Mouse (Mus musculus) cortical plate, adult 2 months (tissue): ENCODE measurements around the gene Fam69a. TPM values are rescaled to one million over a fixed set of nuclear protein-coding genes. Genes with fewer than 3 reads are reported as not detected.

ENCODE experiments used
- H3K27ac ChIP-seq: fragments of 200-500 bp; 2 replicates; pipeline ENCODE4 v1.5.1; 2012; ENCODE audit warnings: low read length, control low read depth, inconsistent platforms; ENCODE audit not compliant: insufficient read depth
- H3K4me1 ChIP-seq: fragments of 200-500 bp; 2 replicates; pipeline ENCODE4 v1.6.1; 2011; ENCODE audit warnings: low read length; ENCODE audit not compliant: control insufficient read depth, insufficient read depth
- H3K4me3 ChIP-seq: fragments of 200-500 bp; 2 replicates; pipeline ENCODE4 v1.5.1; 2011; ENCODE audit warnings: mild to moderate bottlenecking, low read length, control low read depth; ENCODE audit not compliant: insufficient read depth
- CTCF ChIP-seq: fragments of 200-500 bp; IDR thresholded peaks from 2 replicates; pipeline ENCODE4 v1.5.1; 2011; ENCODE audit warnings: mild to moderate bottlenecking, control low read depth, low read length; ENCODE audit not compliant: insufficient read depth; ENCODE audit errors: extremely low read depth
- POLR2A ChIP-seq: fragments of 200-500 bp; IDR thresholded peaks from 2 replicates; pipeline ENCODE4 v1.6.1; 2011; ENCODE audit warnings: mild to moderate bottlenecking, low read length, control low read depth; ENCODE audit not compliant: insufficient read depth; ENCODE audit errors: extremely low read depth
- polyA plus RNA-seq: library from polyadenylated mRNA; depleted of rRNA; stranded (reverse); fragments of >200 nt; gene quantifications from 2 replicates; pipeline ENCODE4 v1.2.3, GENCODE M21; 2012

Fam69a gene
- polyA plus RNA-seq, 1 experiment: 17.3 TPM

GRCm38 (mm10) chr5:108017232-108017631 is 30.3 kb upstream of the Fam69a start:
- TF ChIP-seq POLR2A (no peak), CTCF (no peak)
- H3K4me3 ChIP-seq: no peak overlapping the region
- H3K4me1 ChIP-seq: no peaks in the 10 kb centered on the region
- H3K27ac ChIP-seq: no peak overlapping the region

DNA sequence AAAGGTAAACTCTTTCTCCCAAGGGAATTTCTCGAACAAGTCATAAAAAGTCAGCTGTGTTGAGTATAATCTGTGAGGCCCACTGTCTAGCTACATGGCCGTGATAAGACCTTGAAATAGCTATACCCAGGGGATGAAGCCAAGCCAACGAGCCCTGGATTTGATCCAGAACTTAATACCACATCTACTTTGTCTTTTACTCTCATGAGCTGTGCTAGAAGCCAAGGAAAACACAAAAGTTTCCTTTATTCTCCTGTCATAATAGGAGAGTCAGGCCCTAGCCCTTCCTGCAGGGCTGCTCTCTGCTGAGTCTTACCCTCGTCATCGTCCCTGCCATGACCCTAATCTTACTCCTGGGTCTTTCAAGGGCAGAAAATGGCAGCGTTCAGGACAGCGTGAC is 28.5 kb upstream of the Fam69a start:
- Histone ChIP-seq H3K4me3 (no peak overlapping the region), H3K27ac (no peak overlapping the region), H3K4me1 (no peaks in the 10 kb centered on the region)
- TF ChIP-seq POLR2A (no peak), CTCF (no peak)

GRCm38 (mm10) chr5:108014173-108014572 is 27.3 kb upstream of the Fam69a start:
- TF ChIP-seq CTCF: no peak
- TF ChIP-seq POLR2A: no peak
- no peaks in the 10 kb centered on the region for H3K4me1 ChIP-seq
- no peak overlapping the region for H3K27ac ChIP-seq
- no peak overlapping the region for H3K4me3 ChIP-seq

GRCm38 (mm10) chr5:108009721-108010120 is 22.8 kb upstream of the Fam69a start:
- Histone ChIP-seq H3K27ac (no peak overlapping the region), H3K4me1 (no peaks in the 10 kb centered on the region), H3K4me3 (no peak overlapping the region)
- TF ChIP-seq POLR2A: no peak
- TF ChIP-seq CTCF: no peak

DNA sequence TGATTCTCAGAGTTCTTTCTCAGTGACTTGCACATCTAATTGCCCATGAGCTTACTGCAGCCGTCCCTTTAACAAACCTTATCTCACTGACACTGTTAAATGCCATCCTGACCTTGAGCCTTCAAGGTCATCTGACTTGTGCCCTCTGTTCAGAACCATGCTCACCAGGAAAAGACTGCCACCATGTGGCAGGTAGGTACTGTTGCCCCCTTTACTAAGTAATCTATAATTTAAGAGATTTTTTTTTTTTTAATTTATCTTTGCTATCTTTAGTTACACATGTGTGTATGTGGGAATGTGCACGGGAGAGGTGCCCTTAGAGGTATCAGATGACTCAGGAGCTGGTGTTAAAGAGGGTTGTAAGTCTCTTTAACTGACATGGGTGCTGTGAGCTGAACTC is 18.2 kb upstream of the Fam69a start:
- Histone ChIP-seq H3K27ac (no peak overlapping the region), H3K4me1 (no peaks in the 10 kb centered on the region), H3K4me3 (no peak overlapping the region)
- TF ChIP-seq POLR2A (no peak), CTCF (peak; percentile 49; the same call in 1 of the 2 replicates)

DNA sequence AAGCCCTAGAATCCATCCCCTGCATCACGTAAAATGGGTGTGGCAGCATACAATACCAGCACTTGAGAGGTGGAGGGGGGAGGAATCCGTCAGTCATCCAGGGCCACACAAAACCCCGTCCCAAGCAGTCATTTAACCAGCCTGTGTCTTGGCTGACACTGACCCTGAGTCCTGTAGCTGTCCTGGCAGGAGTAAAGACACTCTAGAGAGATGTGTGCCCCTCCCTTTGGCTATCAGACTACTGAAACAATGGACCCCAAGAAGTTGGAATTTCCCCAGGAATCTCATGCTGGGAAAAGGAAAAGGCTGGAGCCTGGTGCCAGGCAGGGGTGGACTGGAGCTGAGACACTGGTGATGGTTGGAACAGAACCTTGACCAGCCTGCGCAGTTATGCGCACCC is 15.8 kb upstream of the Fam69a start:
- Histone ChIP-seq H3K4me3 (no peak overlapping the region), H3K4me1 (no peaks in the 10 kb centered on the region; the same call in 1 of the 2 replicates), H3K27ac (no peak overlapping the region)
- no peak for TF ChIP-seq CTCF
- no peak for TF ChIP-seq POLR2A

DNA sequence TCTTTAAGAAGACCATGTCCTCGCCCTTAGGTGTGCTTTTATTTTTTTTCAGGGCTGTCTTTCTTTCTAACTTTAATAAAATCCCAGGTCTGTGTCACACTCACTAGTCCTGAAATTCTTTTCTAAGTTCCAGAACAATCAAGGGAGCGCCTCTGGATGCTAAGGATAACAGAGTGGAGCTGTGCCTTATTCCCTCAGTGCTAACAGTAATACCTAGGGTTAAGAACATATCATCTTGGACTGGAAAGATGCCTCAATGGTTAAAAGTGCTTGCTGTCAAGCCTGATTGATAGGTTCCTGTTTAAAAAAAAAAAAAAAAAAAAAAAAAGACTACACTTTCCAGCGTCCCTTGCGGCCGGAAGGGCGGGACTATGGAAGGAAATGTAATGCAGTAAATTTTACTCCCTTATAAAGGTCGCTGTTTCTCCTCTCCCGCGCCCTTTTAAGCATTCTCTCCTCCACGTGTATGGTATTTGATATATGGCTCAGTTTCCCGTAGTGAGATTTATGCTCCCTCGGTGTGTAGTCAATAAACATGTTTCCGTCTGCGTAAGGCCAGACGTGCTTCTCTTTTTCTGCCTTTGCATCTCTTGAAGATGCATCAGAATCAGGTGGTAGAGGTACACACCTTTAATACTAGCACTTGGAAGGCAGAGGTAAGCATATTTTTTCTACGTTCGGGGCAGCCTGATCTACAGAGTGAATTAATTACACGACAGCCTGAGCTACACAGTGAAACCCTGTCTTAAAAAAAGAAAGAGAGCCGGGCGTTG is 14.1 kb upstream of the Fam69a start:
- Histone ChIP-seq H3K4me1 (no peaks in the 10 kb centered on the region; the same call in 1 of the 2 replicates), H3K27ac (peak overlapping the region; percentile 86)
- TF ChIP-seq CTCF: no peak
- peak; percentile 54 for TF ChIP-seq POLR2A

DNA sequence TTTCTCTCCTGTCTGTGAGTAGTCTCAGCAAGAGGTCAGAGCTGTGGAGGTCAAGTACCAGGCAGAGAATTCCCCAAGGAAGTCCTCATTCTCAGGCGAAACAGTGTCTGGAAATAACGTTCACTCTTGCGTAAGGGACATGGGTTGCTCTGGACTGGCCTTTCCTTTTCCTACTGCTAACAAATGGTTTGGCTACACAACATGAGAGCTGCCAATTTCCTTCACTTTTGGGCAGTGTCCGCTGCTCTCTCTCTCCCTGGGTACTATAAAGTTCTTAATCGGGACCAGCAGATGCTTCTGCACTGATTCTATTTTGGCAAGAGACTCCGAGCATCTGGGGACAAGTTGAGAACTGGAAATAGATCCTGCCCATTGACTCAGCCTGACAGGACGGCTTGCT is 10.8 kb upstream of the Fam69a start:
- H3K4me3 ChIP-seq: no peak overlapping the region
- H3K4me1 ChIP-seq: no peaks in the 10 kb centered on the region; the same call in 1 of the 2 replicates
- H3K27ac ChIP-seq: peak overlapping the region; percentile 77; the same call in 1 of the 2 replicates
- no peak for TF ChIP-seq CTCF
- no peak for TF ChIP-seq POLR2A

More for the DNA sequence above, 14.1 kb upstream of the Fam69a start:
- H3K4me3 ChIP-seq: peak overlapping the region; percentile 75

DNA sequence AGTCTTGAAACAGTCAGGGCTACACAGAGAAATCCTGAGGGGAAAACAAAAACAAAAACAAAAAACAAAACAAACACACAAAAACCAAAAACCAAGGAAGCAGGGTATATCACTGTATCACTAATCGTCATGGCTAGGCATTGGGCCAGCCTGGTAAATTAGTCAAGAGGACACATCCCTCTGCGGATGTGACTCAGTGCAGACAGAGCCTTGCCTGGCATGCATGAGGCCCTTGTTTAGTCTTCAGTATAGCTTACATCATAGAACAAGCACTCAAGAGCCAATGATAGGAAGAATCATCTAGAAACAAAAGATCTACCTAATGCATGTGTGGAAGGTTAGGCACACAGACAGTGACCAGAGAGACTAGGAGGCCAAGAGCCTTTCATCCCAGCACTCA is 9.1 kb upstream of the Fam69a start:
- no peaks in the 10 kb centered on the region; the same call in 1 of the 2 replicates for H3K4me1 ChIP-seq
- H3K4me3 ChIP-seq: no peak overlapping the region
- no peak overlapping the region for H3K27ac ChIP-seq
- TF ChIP-seq CTCF: no peak
- TF ChIP-seq POLR2A: no peak

DNA sequence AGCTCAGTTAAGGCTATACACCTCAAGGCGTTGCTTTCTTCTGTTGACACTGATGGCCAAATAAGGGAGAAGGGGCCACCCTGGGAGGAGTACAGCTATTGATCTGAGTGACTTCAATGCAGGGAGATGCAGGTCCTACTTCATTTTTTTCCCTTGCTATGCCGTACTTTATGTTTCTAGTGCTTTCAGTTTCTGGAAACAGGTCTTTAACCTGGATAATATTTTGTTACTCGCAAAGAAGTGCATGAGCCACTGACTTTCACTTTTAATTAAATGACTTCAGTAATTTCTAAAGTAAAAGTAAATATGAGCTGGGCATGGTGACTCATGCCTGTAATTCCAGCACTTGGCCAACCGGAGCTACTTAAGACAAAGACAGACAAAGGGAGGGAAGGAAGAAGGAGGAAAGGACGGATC is 958 bp upstream of the Fam69a start:
- Histone ChIP-seq H3K27ac (no peak overlapping the region), H3K4me3 (peak overlapping the region; percentile 76), H3K4me1 (0 out of 2 replicates have a peak, but pooled peaks cover 1% of the 10 kb centered on the region)
- TF ChIP-seq CTCF (no peak), POLR2A (no peak)
